Mouse (Mus musculus) ovary, adult 18-20 months (tissue): ENCODE measurements at regions not wholly inside any gene's neighbourhood (a gene's known extent, or its start where the extent isn't known, plus 50 kb on each side); places are given as distances from the start of the nearest gene placed in this dataset.

Source experiments
- DNase-seq: peaks from one replicate; pipeline ENCODE4 v3.0.0; 2022; ENCODE audit warnings: low spot score, mixed read lengths

- DNase-seq = no peak
These were observed 124.7 kb upstream of the Tank start for GRCm38 (mm10) chr2:61453490-61454281.

- DNase-seq = no peak
These were observed 125.8 kb upstream of the Tank start for GRCm38 (mm10) chr2:61452581-61452980.

GRCm38 (mm10) chr2:61450731-61451130 lies 127.7 kb upstream of the Tank start:
- no peak for DNase-seq

- no peak for DNase-seq
These were observed 141.8 kb upstream of the Tank start for GRCm38 (mm10) chr2:61436591-61436990.

GRCm38 (mm10) chr2:61407881-61408280 lies 170.5 kb upstream of the Tank start:
- no peak for DNase-seq

- DNase-seq = no peak
These were observed 172.2 kb upstream of the Tank start for GRCm38 (mm10) chr2:61406104-61406751.

GRCm38 (mm10) chr2:61405261-61405660 lies 173.1 kb upstream of the Tank start:
- DNase-seq = no peak

- no peak for DNase-seq
These were observed 175.5 kb upstream of the Tank start for GRCm38 (mm10) chr2:61402588-61403487.

GRCm38 (mm10) chr2:61401636-61402587 lies 176.5 kb upstream of the Tank start:
- DNase-seq = peak; percentile 64

- DNase-seq = no peak
These were observed 179.8 kb upstream of the Tank start for GRCm38 (mm10) chr2:61398633-61399032.

- DNase-seq = no peak
These were observed 188.8 kb upstream of the Tank start for GRCm38 (mm10) chr2:61389622-61390021.

- no peak for DNase-seq
These were observed 189.2 kb upstream of the Tank start for GRCm38 (mm10) chr2:61389207-61389606.

GRCm38 (mm10) chr2:61387561-61387960 lies 190.8 kb upstream of the Tank start:
- peak; percentile 16 for DNase-seq

GRCm38 (mm10) chr2:61386966-61387365 lies 191.4 kb upstream of the Tank start:
- DNase-seq = no peak

- DNase-seq = peak; percentile 7
These were observed 193.9 kb upstream of the Tank start for GRCm38 (mm10) chr2:61384467-61384866.

- no peak for DNase-seq
These were observed 194.6 kb upstream of the Tank start for GRCm38 (mm10) chr2:61383744-61384295.

- no peak for DNase-seq
These were observed 199.3 kb upstream of the Tank start for GRCm38 (mm10) chr2:61379076-61379475.

- DNase-seq = no peak
These were observed 200.1 kb upstream of the Tank start for GRCm38 (mm10) chr2:61378297-61378696.

GRCm38 (mm10) chr2:61377756-61378155 lies 200.6 kb upstream of the Tank start:
- DNase-seq = no peak

- no peak for DNase-seq
These were observed 215.8 kb upstream of the Tank start for GRCm38 (mm10) chr2:61362606-61363005.

GRCm38 (mm10) chr2:61361394-61361793 lies 217.0 kb upstream of the Tank start:
- DNase-seq = no peak
